Mouse (Mus musculus) gastrocnemius, postnatal 14 days (tissue): ENCODE data around the gene Was. TPM values are rescaled to one million over a fixed set of nuclear protein-coding genes. Genes with fewer than 3 reads are reported as not detected.
"Not testable (repeated sequence)": the region's sequence is repeated elsewhere in the genome, so short reads cannot be mapped to it uniquely, and the experiment has no call there.

ENCODE experiments used
- DNase-seq: peaks from one replicate; pipeline ENCODE4 v3.0.0; 2021; ENCODE audit warnings: mixed read lengths
- intact Hi-C: fragments of 180-260 bp; cut with DNase I; formaldehyde crosslinking; loops from one replicate; pipeline ENCODE4 v1.15.1; 2025; ENCODE audit warnings: low total_unique reads
- long read RNA-seq, 2 experiments: library from polyadenylated mRNA; stranded (forward); transcript quantifications; one replicate each; pipeline ENCODE4 v2.0.0; 2021
- total RNA-seq, 2 experiments: library from RNA; stranded (reverse); gene quantifications; 2 replicates each; pipeline ENCODE4 v1.2.3; 2021

The Was gene
- total RNA-seq = under 1 TPM; 0.84 to 0.93 TPM
- long read RNA-seq, experiment 1 = 0 reads
- long read RNA-seq, experiment 2, partial matches to known transcripts = 0 of 1 reads
- long read RNA-seq, experiment 2, other reads (novel, unspliced or antisense) = 0 of 1 reads

DNA sequence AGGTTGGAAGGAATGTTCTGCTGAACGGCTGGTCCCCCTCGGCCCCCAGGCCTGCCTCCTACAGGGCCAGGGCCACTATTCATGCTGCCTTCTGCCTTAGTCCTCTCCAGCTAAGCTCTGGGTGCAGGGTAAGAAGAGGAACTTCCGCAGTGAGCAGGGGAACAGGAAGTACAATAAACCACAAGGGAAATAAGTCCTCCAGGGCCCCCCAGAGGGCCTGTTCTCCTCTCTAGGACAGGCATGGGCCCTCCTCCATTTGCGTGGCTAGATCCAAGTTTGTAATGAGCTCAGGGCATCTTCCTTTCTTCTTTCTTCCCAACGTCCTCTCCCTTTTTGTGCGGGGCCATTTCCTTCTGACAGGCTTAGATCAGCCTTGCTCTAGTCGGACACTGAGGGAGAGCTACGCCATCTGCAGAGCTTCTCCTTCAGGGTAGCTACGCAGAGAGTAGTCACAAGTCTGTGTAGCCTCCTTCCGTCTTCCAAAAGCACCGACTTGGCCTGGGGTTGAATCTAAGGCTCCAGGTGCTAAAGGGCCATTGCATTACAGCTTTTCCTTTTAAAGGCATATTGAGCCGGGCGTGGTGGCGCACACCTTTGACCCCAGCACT lies at the start of gene Was:
Gene Was, minus strand, starts transcription at position 153 of the 608 bp plus-strand sequence.
- intact Hi-C loops = no loop called here
- no peak for DNase-seq

- DNase-seq = no peak
- intact Hi-C loops = no loop called here
Measured at GRCm38 (mm10) chrX:8139480-8139879, 49.2 kb upstream of the Was start.

DNA sequence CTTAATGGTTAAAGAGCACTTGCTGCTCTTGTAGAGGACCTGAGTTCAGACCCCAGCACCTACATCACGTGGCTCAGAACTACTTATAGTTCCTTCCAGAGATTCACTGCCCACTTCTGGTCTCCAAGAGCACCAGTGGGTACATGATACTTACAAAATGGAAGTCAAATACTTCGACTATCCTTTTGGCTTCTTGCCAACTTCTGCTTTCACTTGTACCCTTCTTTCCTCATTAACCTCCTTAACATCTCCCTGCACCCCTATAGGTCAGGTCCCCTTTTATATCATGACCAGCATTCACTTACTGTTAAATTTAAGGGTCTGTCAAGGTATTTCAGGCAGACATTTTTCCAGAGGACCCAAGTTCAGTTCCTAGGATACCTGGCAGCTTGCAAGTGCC lies 45.6 kb upstream of the Was start:
- intact Hi-C loops = no loop called here
- no peak for DNase-seq

DNA sequence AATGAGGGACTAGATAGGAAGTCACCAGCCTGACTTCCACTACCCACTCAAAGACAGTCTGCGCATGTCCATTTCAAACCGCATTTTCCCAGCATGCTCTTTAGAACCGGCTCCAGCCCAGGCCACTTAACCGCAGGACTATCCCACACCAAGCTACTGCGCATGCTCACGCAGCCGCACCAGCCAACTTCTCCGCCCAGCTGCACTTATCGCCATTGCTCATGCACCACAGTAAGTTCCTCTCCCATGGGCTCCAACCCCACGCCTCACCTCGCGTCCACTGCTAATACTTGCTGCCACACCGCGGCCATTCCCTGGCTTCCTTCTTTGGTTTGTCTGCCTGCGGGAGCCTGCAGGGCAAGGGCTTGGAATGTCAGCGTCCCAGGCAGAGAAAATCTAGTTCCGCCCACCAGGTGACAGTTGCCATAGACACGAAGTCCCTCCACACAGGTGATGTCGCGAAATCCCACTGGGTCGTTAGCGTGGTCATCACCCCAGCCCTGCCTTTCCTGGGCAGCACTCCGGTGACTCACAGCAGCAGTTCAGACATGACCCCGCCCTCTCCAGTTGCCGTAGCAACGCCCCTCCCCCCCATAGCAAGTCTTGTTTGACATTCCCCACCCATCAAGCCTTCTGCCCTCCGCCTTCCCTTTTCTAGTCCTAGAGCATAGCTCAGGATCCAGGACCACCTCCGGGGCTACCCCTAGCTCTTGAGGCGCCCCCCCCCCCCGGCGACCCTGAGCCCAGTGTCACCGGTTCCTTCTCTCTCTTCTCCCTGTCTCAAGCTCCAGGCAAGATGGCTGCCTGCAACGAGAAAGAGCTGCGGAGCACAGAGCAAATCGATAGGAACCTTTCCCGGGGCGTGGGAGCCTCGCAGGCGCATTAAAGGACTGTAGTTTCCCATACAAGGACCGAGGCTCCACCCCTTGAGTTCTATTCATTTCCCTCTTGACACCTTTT lies 42.0 kb upstream of the Was start, which contains the start of gene Wdr13:
Gene Wdr13, minus strand, starts transcription at position 876 of the 960 bp plus-strand sequence.
- intact Hi-C loops = no loop called here

GRCm38 (mm10) chrX:8131393-8131792 lies 41.1 kb upstream of the Was start:
- no peak for DNase-seq
- intact Hi-C loops = no loop called here

More for the DNA sequence above, 42.0 kb upstream of the Was start, which contains the start of gene Wdr13:
- peak; percentile 88 for DNase-seq

GRCm38 (mm10) chrX:8125235-8125634 lies 34.9 kb upstream of the Was start:
- intact Hi-C loops = no loop called here
- no peak for DNase-seq

DNA sequence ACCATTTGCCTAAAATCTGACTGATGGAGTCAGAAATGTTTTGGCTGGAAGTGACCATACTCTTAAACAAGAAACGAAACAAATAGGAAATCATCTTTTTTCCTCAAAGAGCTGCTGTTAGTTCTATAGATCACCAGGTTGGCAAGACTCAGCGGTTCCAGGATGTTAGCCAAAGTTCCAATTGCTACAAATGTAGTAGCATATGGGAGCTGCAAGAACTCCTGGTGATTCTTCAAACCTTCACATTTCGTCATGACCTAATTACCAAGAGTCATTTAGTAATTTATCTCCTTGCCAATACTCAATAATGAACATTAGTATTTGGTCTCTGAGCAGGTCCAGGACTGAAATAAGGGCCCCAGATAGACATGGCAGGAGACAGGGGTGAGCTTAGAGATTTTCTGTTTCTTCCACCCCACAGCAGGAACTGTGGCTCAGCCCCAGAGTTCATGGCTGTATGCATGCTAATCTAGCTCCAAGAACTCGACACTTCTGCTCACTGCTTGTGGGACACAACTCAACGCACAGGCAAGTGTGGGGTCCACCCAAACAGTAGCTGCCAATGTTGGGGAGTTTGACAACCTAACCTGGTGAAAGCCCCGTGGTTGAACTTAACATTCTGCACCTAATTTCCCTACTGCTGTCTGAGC lies 33.6 kb upstream of the Was start:
- intact Hi-C loops = no loop called here
- DNase-seq = no peak

- intact Hi-C loops = no loop called here
Measured at GRCm38 (mm10) chrX:8117264-8117663, 27.0 kb upstream of the Was start.

GRCm38 (mm10) chrX:8115275-8115674 lies 25.0 kb upstream of the Was start:
- DNase-seq = no peak
- intact Hi-C loops = no loop called here

More at GRCm38 (mm10) chrX:8117264-8117663, 27.0 kb upstream of the Was start:
- no peak for DNase-seq

DNA sequence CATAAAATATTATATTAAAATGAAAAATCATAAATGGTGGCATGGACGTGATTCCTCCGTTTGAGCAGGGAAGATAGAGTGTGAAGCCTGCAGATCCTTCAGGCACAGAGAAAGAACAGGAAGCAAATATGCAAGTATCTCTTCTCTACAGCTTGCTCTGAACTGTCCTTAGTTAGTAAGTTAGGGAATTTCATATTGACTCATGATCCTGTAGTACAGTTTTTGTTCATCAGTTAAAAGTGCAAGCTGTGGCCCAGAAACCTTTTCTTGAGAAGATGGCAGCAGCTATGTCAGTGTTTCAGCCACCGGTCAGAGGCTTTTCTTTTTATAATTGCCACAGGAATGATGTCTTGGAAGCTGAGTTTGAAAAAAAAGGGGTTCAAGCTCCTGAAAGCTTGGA lies 14.7 kb upstream of the Was start:
- intact Hi-C loops = no loop called here
- DNase-seq = no peak

DNA sequence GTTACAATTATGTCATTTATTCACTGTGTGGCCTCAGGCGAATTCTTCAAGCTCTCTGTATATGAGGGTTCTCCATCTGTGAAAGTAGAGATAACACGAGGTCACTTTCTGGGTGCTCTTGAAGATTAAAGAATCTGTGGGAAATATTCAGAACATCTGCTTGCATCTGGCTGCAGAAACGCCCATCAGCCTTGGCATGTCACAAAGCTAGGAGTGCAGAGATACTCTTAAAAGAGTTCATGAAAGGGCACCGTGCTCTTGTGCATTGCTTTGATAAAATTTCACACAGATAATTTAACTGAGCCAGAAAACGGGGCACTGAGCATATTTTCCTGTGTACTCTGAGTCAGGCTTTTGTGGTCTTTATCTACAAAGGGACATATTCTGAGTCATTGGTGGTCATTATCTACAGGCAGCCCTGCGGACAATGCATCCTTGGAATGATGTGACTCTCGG lies 11.9 kb upstream of the Was start:
- intact Hi-C loops = no loop called here
- DNase-seq = no peak

GRCm38 (mm10) chrX:8101017-8101416 lies 10.7 kb upstream of the Was start:
- no peak for DNase-seq

GRCm38 (mm10) chrX:8099435-8099834 lies 9.1 kb upstream of the Was start:
- intact Hi-C loops = no loop called here
- no peak for DNase-seq

More at GRCm38 (mm10) chrX:8101017-8101416, 10.7 kb upstream of the Was start:
- intact Hi-C loops = no loop called here

GRCm38 (mm10) chrX:8096787-8097242 lies 6.5 kb upstream of the Was start:
- DNase-seq = peak; percentile 94
- intact Hi-C loops = no loop called here

- intact Hi-C loops = not testable (repeated sequence)
- peak; percentile 81 for DNase-seq
Measured at GRCm38 (mm10) chrX:8096068-8096786, 5.9 kb upstream of the Was start.

DNA sequence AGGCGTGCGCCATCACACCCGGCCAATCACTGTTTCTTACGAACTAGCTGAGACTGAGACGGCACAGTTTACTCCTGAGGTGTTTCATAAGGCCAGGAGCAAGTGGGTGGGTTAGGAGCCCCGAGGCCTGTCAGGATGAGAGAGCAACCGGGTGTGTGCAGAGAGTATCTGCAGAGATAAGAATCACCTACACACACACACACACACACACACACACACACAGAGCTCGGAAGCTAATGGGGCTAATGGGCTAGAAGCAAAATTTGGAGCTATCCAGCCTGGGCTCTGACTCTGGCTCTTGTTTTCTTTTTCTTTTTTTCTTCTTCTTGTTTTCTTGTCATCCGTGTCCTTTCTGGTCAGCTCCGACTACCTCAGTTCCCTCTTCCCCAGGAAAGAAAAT lies 5.2 kb upstream of the Was start:
- intact Hi-C loops = no loop called here
- DNase-seq = no peak

- intact Hi-C loops, DNase-seq: not testable (repeated sequence)
Measured at GRCm38 (mm10) chrX:8090954-8091347, 653 bp upstream of the Was start.

GRCm38 (mm10) chrX:8089746-8090145 lies 552 bp downstream of the Was start:
- no peak for DNase-seq
- intact Hi-C loops = no loop called here

- intact Hi-C loops = no loop called here
- DNase-seq = no peak
Measured at GRCm38 (mm10) chrX:8085611-8086010, 4.7 kb downstream of the Was start.
